ENCODE assay signal across 8 mouse cellular contexts in genomic region chr7:105736264-105736901, GRCm38 (mm10). TPM values are rescaled to one million over a fixed set of nuclear protein-coding genes. Genes with fewer than 3 reads are reported as not detected.
DNase-seq lines count a peak whose midpoint lies in the region; ATAC-seq lines count a peak whose summit lies in the region.

Gene Ilk, plus strand, starts transcription at chr7:105736592.

- ATAC-seq in hindbrain, embryonic 13.5 days (ENCODE audit: low FRiP score): peak; percentile 96

- peak within 1 kb of the TSS; percentile 91 for H3K9ac ChIP-seq in hindbrain, embryonic 13.5 days

- peak within 1 kb of the TSS; percentile 81 for H3K27ac ChIP-seq in hindbrain, embryonic 13.5 days

- no peaks in the 10 kb centered on the region for H3K27me3 ChIP-seq in hindbrain, embryonic 13.5 days

- under 1% methylated on average over 56 of the region's 62 CpGs for WGBS in hindbrain, embryonic 13.5 days

- peak within 1 kb of the TSS; percentile 90 for H3K4me2 ChIP-seq in hindbrain, embryonic 13.5 days

- H3K4me1 ChIP-seq in hindbrain, embryonic 13.5 days (replicated peaks): peaks cover 35% of the 10 kb centered on the region

- peak; percentile 94 for DNase-seq in NIH3T3 (ENCODE audit: low read depth)
- peak; percentile 92 to 93 for DNase-seq in cerebellum, postnatal 10 days
- peak; percentile 85 to 87 for DNase-seq in frontal cortex, postnatal 14 days (ENCODE audit: low spot score in 2 of 2)
- peak; percentile 91 to 92 for DNase-seq in layer of hippocampus, postnatal 36 days
- DNase-seq in lung, postnatal 36 days: peak; percentile 96
- DNase-seq in retina, postnatal 1 day: peak; percentile 94
- peak; percentile 80 to 93 for DNase-seq in urinary bladder, adult 18-20 months (ENCODE audit: low spot score in 2 of 2)

- H3K9me3 ChIP-seq in hindbrain, embryonic 13.5 days: no peaks in the 10 kb centered on the region

- peaks cover 50% of the 10 kb centered on the region for H3K36me3 ChIP-seq in hindbrain, embryonic 13.5 days

- peak within 1 kb of the TSS; percentile 80 for H3K4me3 ChIP-seq in hindbrain, embryonic 13.5 days

RNA-seq across cellular contexts. Expression of gene Ilk, which starts in this region (rescaled TPM):
- 181 and 191 TPM in 2 replicates for polyA plus RNA-seq in hindbrain, embryonic 13.5 days (2015; fragmentation: Nextera tagmentation; extraction: Ambion mirVana)
- total RNA-seq in layer of hippocampus, postnatal 36 days (2021): 10 to 100 TPM; 76.6 to 81.7 TPM

Comparison
In these comparisons a context has a peak if more than half of its experiments do, and no peak if none do; other contexts are left out.
1. Peak in every context shown above with its lines: DNase-seq, ATAC-seq, H3K4me3 ChIP-seq and H3K27ac ChIP-seq.